Mouse (Mus musculus) brain, embryonic 18.5 days (tissue): ENCODE results near the gene Cyp11a1.

Experiments used
- DNase-seq: peaks from one replicate; pipeline ENCODE4 v3.0.0-alpha.2; 2012; ENCODE audit warnings: low read depth, low spot score

Cyp11a1 gene

GRCm38 (mm10) chr9:58008336-58009014 lies 2.3 kb downstream of the Cyp11a1 start:
- DNase-seq = no peak

- peak; percentile 79 for DNase-seq
These were observed 2.8 kb downstream of the Cyp11a1 start for GRCm38 (mm10) chr9:58009015-58009362.

- no peak for DNase-seq
These were observed 3.4 kb downstream of the Cyp11a1 start for GRCm38 (mm10) chr9:58009588-58009987.

GRCm38 (mm10) chr9:58011027-58011426 lies 4.8 kb downstream of the Cyp11a1 start:
- DNase-seq = no peak

- no peak for DNase-seq
These were observed 5.3 kb downstream of the Cyp11a1 start for GRCm38 (mm10) chr9:58011552-58011951.

GRCm38 (mm10) chr9:58012486-58012885 lies 6.3 kb downstream of the Cyp11a1 start:
- DNase-seq = no peak

- DNase-seq = no peak
These were observed 6.7 kb downstream of the Cyp11a1 start for GRCm38 (mm10) chr9:58012935-58013334.

GRCm38 (mm10) chr9:58014393-58015160 lies 8.4 kb downstream of the Cyp11a1 start:
- DNase-seq = no peak

- no peak for DNase-seq
These were observed 9.6 kb downstream of the Cyp11a1 start for GRCm38 (mm10) chr9:58015856-58016255.

- DNase-seq = no peak
These were observed 10.8 kb downstream of the Cyp11a1 start for GRCm38 (mm10) chr9:58016962-58017361.

GRCm38 (mm10) chr9:58018385-58018784 lies 12.2 kb downstream of the Cyp11a1 start:
- DNase-seq = no peak

- DNase-seq = no peak
These were observed 19.8 kb downstream of the Cyp11a1 start for GRCm38 (mm10) chr9:58025995-58026394.

GRCm38 (mm10) chr9:58027426-58028180 lies 21.4 kb downstream of the Cyp11a1 start:
- DNase-seq = no peak

- DNase-seq = no peak
These were observed 22.6 kb downstream of the Cyp11a1 start for GRCm38 (mm10) chr9:58028841-58029240.

GRCm38 (mm10) chr9:58029635-58030034 lies 23.4 kb downstream of the Cyp11a1 start:
- no peak for DNase-seq

GRCm38 (mm10) chr9:58031895-58032294 lies 25.7 kb downstream of the Cyp11a1 start:
- no peak for DNase-seq

- no peak for DNase-seq
These were observed 29.3 kb downstream of the Cyp11a1 start for GRCm38 (mm10) chr9:58035519-58035918.

- DNase-seq = no peak
These were observed 29.9 kb downstream of the Cyp11a1 start for GRCm38 (mm10) chr9:58035951-58036698.

GRCm38 (mm10) chr9:58036961-58037360 lies 30.8 kb downstream of the Cyp11a1 start:
- no peak for DNase-seq

GRCm38 (mm10) chr9:58038500-58039168 lies 32.4 kb downstream of the Cyp11a1 start:
- DNase-seq = no peak

GRCm38 (mm10) chr9:58040977-58041376 lies 34.8 kb downstream of the Cyp11a1 start:
- DNase-seq = no peak
